Mouse (Mus musculus) hindbrain, embryonic 15.5 days (tissue): ENCODE data around the gene Gtf3c1. TPM values are rescaled to one million over a fixed set of nuclear protein-coding genes. Genes with fewer than 3 reads are reported as not detected.

Source experiments
- ATAC-seq: fragments of 200-750 bp; cut with Nextera tagmentation; 2 replicates; pipeline ENCODE4 v1.8.0; 2017; ENCODE audit warnings: low read depth, moderate number of reproducible peaks, moderate TSS enrichment; ENCODE audit not compliant: low FRiP score
- H3K27ac ChIP-seq: fragments of 300-500 bp; sonication (generic); replicated peaks from 2 replicates; pipeline ENCODE4 v1.5.1; 2015; ENCODE audit warnings: mild to moderate bottlenecking, inconsistent platforms
- H3K27me3 ChIP-seq: fragments of 300-500 bp; sonication (generic); 2 replicates; pipeline ENCODE4 v1.6.1; 2015; ENCODE audit warnings: control low read depth, inconsistent platforms
- H3K36me3 ChIP-seq: fragments of 300-500 bp; sonication (generic); 2 replicates; pipeline ENCODE4 v1.6.1; 2015; ENCODE audit warnings: control low read depth, inconsistent platforms
- H3K4me1 ChIP-seq: fragments of 300-500 bp; sonication (generic); replicated peaks from 2 replicates; pipeline ENCODE4 v1.6.1; 2015; ENCODE audit warnings: control low read depth, inconsistent platforms
- H3K4me2 ChIP-seq: fragments of 300-500 bp; sonication (generic); 2 replicates; pipeline ENCODE4 v1.6.1; 2015; ENCODE audit warnings: moderate library complexity, mild to moderate bottlenecking, inconsistent platforms
- H3K4me3 ChIP-seq: fragments of 300-500 bp; sonication (generic); 2 replicates; pipeline ENCODE4 v1.5.1; 2015; ENCODE audit warnings: mild to moderate bottlenecking, inconsistent platforms
- H3K9ac ChIP-seq: fragments of 300-500 bp; sonication (generic); 2 replicates; pipeline ENCODE4 v1.6.1; 2015; ENCODE audit warnings: inconsistent platforms
- H3K9me3 ChIP-seq: fragments of 300-500 bp; sonication (generic); 2 replicates; pipeline ENCODE4 v1.6.1; 2016; ENCODE audit warnings: control low read depth, inconsistent platforms
- whole genome bisulfite sequencing: fragments of 180-500 bp; shearing (Covaris S2); methylation state at CpG from one replicate; pipeline ENCODE4 v1.1.7; 2015; 5-methylcytosine and 5-hydroxymethylcytosine counted together
- polyA plus RNA-seq: library from polyadenylated mRNA; unstranded; fragments of >200 nt; fragmentation: Nextera tagmentation; extraction: Ambion mirVana; gene quantifications from 2 replicates; pipeline ENCODE4 v1.2.1, GENCODE M21; 2015

Gene Gtf3c1
- polyA plus RNA-seq, 1 experiment from 2014 or later = 29.8 TPM

GRCm38 (mm10) chr7:125607384-125608182 lies 100.0 kb downstream of the Gtf3c1 start:
- ATAC-seq = no peak
- no peak overlapping the region for H3K4me3 ChIP-seq
- H3K27me3 ChIP-seq = no peaks in the 10 kb centered on the region
- no peaks in the 10 kb centered on the region for H3K9me3 ChIP-seq
- H3K36me3 ChIP-seq = no peaks in the 10 kb centered on the region
- no peak overlapping the region for H3K27ac ChIP-seq
- 63% methylated on average over 6 of the region's 6 CpGs for WGBS
- H3K4me1 ChIP-seq = no peaks in the 10 kb centered on the region
- H3K9ac ChIP-seq = no peak overlapping the region
- H3K4me2 ChIP-seq = no peak overlapping the region

GRCm38 (mm10) chr7:125606265-125607164 lies 101.1 kb downstream of the Gtf3c1 start:
- WGBS = 58% methylated on average over 2 of the region's 2 CpGs
- no peak for ATAC-seq
- no peaks in the 10 kb centered on the region for H3K36me3 ChIP-seq
- H3K4me2 ChIP-seq = no peak overlapping the region
- H3K4me1 ChIP-seq = no peaks in the 10 kb centered on the region
- no peaks in the 10 kb centered on the region for H3K9me3 ChIP-seq
- no peak overlapping the region for H3K27ac ChIP-seq
- no peak overlapping the region for H3K9ac ChIP-seq
- no peak overlapping the region for H3K4me3 ChIP-seq
- no peaks in the 10 kb centered on the region for H3K27me3 ChIP-seq

GRCm38 (mm10) chr7:125605725-125606139 lies 101.8 kb downstream of the Gtf3c1 start:
- no peak overlapping the region for H3K4me3 ChIP-seq
- no peaks in the 10 kb centered on the region for H3K27me3 ChIP-seq
- no peak for ATAC-seq

GRCm38 (mm10) chr7:125604362-125605319 lies 102.9 kb downstream of the Gtf3c1 start:
- ATAC-seq = no peak

More at GRCm38 (mm10) chr7:125605725-125606139, 101.8 kb downstream of the Gtf3c1 start:
- no peak overlapping the region for H3K27ac ChIP-seq
- H3K36me3 ChIP-seq = no peaks in the 10 kb centered on the region
- H3K4me1 ChIP-seq = no peaks in the 10 kb centered on the region
- 76% methylated on average over 4 of the region's 4 CpGs for WGBS
- no peaks in the 10 kb centered on the region for H3K9me3 ChIP-seq
- no peak overlapping the region for H3K4me2 ChIP-seq
- no peak overlapping the region for H3K9ac ChIP-seq

GRCm38 (mm10) chr7:125603185-125603631 lies 104.4 kb downstream of the Gtf3c1 start, which contains the start of gene Il21r:
TSS of gene Il21r (plus strand) at chr7:125603429.
- Histone ChIP-seq H3K27ac (no peak within 1 kb of the TSS), H3K36me3 (no peaks in the 10 kb centered on the region), H3K27me3 (no peaks in the 10 kb centered on the region), H3K9ac (no peak within 1 kb of the TSS), H3K4me2 (no peak within 1 kb of the TSS), H3K4me1 (no peaks in the 10 kb centered on the region), H3K9me3 (no peaks in the 10 kb centered on the region), H3K4me3 (no peak within 1 kb of the TSS)
- 71% methylated on average over 11 of the region's 11 CpGs for WGBS
- no peak for ATAC-seq

More at GRCm38 (mm10) chr7:125604362-125605319, 102.9 kb downstream of the Gtf3c1 start:
- Histone ChIP-seq H3K9me3 (no peaks in the 10 kb centered on the region), H3K27me3 (no peaks in the 10 kb centered on the region), H3K9ac (no peak overlapping the region), H3K4me2 (no peak overlapping the region), H3K4me3 (no peak overlapping the region), H3K36me3 (no peaks in the 10 kb centered on the region), H3K4me1 (no peaks in the 10 kb centered on the region), H3K27ac (no peak overlapping the region)
- 85% methylated on average over 12 of the region's 12 CpGs for WGBS

GRCm38 (mm10) chr7:125601821-125602448 lies 105.6 kb downstream of the Gtf3c1 start:
- 82% methylated on average over 11 of the region's 11 CpGs for WGBS
- Histone ChIP-seq H3K4me1 (no peaks in the 10 kb centered on the region), H3K9ac (no peak overlapping the region), H3K27me3 (no peaks in the 10 kb centered on the region), H3K36me3 (no peaks in the 10 kb centered on the region), H3K4me3 (no peak overlapping the region), H3K27ac (no peak overlapping the region), H3K9me3 (no peaks in the 10 kb centered on the region), H3K4me2 (no peak overlapping the region)
- ATAC-seq = no peak

- H3K4me2 ChIP-seq = no peak overlapping the region
- H3K4me1 ChIP-seq = no peaks in the 10 kb centered on the region
- no peak for ATAC-seq
- no peaks in the 10 kb centered on the region for H3K27me3 ChIP-seq
- H3K9me3 ChIP-seq = no peaks in the 10 kb centered on the region
- 89% methylated on average over 6 of the region's 6 CpGs for WGBS
- no peaks in the 10 kb centered on the region for H3K36me3 ChIP-seq
- no peak overlapping the region for H3K27ac ChIP-seq
- no peak overlapping the region for H3K4me3 ChIP-seq
- H3K9ac ChIP-seq = no peak overlapping the region
Observed at GRCm38 (mm10) chr7:125601280-125601670, 106.3 kb downstream of the Gtf3c1 start.

GRCm38 (mm10) chr7:125600612-125601279 lies 106.8 kb downstream of the Gtf3c1 start:
- H3K27ac ChIP-seq = no peak overlapping the region
- 51% methylated on average over 6 of the region's 6 CpGs for WGBS

GRCm38 (mm10) chr7:125600136-125600535 lies 107.4 kb downstream of the Gtf3c1 start:
- H3K4me1 ChIP-seq = no peaks in the 10 kb centered on the region
- H3K36me3 ChIP-seq = no peaks in the 10 kb centered on the region
- no peak overlapping the region for H3K4me2 ChIP-seq

More at GRCm38 (mm10) chr7:125600612-125601279, 106.8 kb downstream of the Gtf3c1 start:
- Histone ChIP-seq H3K27me3 (no peaks in the 10 kb centered on the region), H3K9me3 (no peaks in the 10 kb centered on the region), H3K4me2 (no peak overlapping the region), H3K36me3 (no peaks in the 10 kb centered on the region), H3K4me3 (no peak overlapping the region), H3K4me1 (no peaks in the 10 kb centered on the region), H3K9ac (no peak overlapping the region)
- ATAC-seq = no peak

GRCm38 (mm10) chr7:125599373-125599973 lies 108.1 kb downstream of the Gtf3c1 start:
- WGBS = 79% methylated on average over 4 of the region's 4 CpGs
- H3K9me3 ChIP-seq = no peaks in the 10 kb centered on the region

More at GRCm38 (mm10) chr7:125600136-125600535, 107.4 kb downstream of the Gtf3c1 start:
- Histone ChIP-seq H3K4me3 (no peak overlapping the region), H3K27ac (no peak overlapping the region), H3K9ac (no peak overlapping the region), H3K27me3 (no peaks in the 10 kb centered on the region), H3K9me3 (no peaks in the 10 kb centered on the region)
- WGBS = 74% methylated on average over 10 of the region's 10 CpGs
- ATAC-seq = no peak

More at GRCm38 (mm10) chr7:125599373-125599973, 108.1 kb downstream of the Gtf3c1 start:
- no peak overlapping the region for H3K9ac ChIP-seq
- H3K27ac ChIP-seq = no peak overlapping the region
- H3K36me3 ChIP-seq = no peaks in the 10 kb centered on the region
- no peaks in the 10 kb centered on the region for H3K27me3 ChIP-seq
- H3K4me3 ChIP-seq = no peak overlapping the region
- H3K4me1 ChIP-seq = no peaks in the 10 kb centered on the region
- ATAC-seq = no peak
- H3K4me2 ChIP-seq = no peak overlapping the region
